Mouse (Mus musculus): ENCODE results near the gene Inpp5b. TPM values are rescaled to one million over a fixed set of nuclear protein-coding genes. Genes with fewer than 3 reads are reported as not detected.
"Not testable (repeated sequence)": the region's sequence is repeated elsewhere in the genome, so short reads cannot be mapped to it uniquely, and the experiment has no call there.

Gene Inpp5b
- total RNA-seq, 2 experiments from 2014 or later: 10.1 to 10.4 TPM

GRCm38 (mm10) chr4:124708518-124709477 is 32.9 kb upstream of the Inpp5b start:
- DNase-seq (ENCODE audit: low spot score): peak; percentile 91
- intact Hi-C loops (cut with DNase I): no loop called here

- peak; percentile 29 for DNase-seq (ENCODE audit: low spot score)
- intact Hi-C loops (cut with DNase I): loop anchor here (2.0 to 10.0 kb wide), 3 partner anchors 25 to 355 kb away; partner anchors contain the start of genes Dnali1 and Snip1
Measured at GRCm38 (mm10) chr4:124709961-124710446, 31.6 kb upstream of the Inpp5b start.

- DNase-seq (ENCODE audit: low spot score): no peak
- intact Hi-C loops (cut with DNase I): loop anchor here (2.0 to 10.0 kb wide), 3 partner anchors 26 to 354 kb away; partner anchors contain the start of genes Dnali1 and Snip1
Measured at GRCm38 (mm10) chr4:124710776-124711291, 30.8 kb upstream of the Inpp5b start.

GRCm38 (mm10) chr4:124712618-124713017 is 29.0 kb upstream of the Inpp5b start:
- no peak for DNase-seq (ENCODE audit: low spot score)
- intact Hi-C loops (cut with DNase I): loop anchor here (5.0 to 10.0 kb wide), 2 partner anchors 40 to 352 kb away; partner anchors contain the start of genes Dnali1 and Snip1

GRCm38 (mm10) chr4:124713850-124714249 is 27.8 kb upstream of the Inpp5b start:
- not testable (repeated sequence) for DNase-seq (ENCODE audit: low spot score)
- intact Hi-C loops (cut with DNase I): loop anchor here (2.0 to 10.0 kb wide), 3 partner anchors 38 to 351 kb away; partner anchors contain the start of genes 1110065P20Rik, Dnali1, Snip1 and Yrdc

GRCm38 (mm10) chr4:124714545-124715481 is 26.8 kb upstream of the Inpp5b start, which contains the start of gene Sf3a3:
Gene Sf3a3, plus strand, starts transcription at chr4:124714776.
- peak; percentile 89 for DNase-seq (ENCODE audit: low spot score)
- intact Hi-C loops (cut with DNase I): loop anchor here (2.0 to 10.0 kb wide), 4 partner anchors 37 to 350 kb away; partner anchors contain the start of genes 1110065P20Rik, Dnali1, Mtf1 and Snip1

GRCm38 (mm10) chr4:124719101-124719500 is 22.5 kb upstream of the Inpp5b start:
- DNase-seq (ENCODE audit: low spot score): no peak
- intact Hi-C loops (cut with DNase I): loop anchor here (5.0 to 10.0 kb wide), 2 partner anchors 83 to 346 kb away; partner anchors contain the start of genes Dnali1, Mtf1 and Snip1

- DNase-seq (ENCODE audit: low spot score): no peak
- intact Hi-C loops (cut with DNase I): no loop called here
Measured at GRCm38 (mm10) chr4:124726121-124726520, 15.5 kb upstream of the Inpp5b start.

- intact Hi-C loops (cut with DNase I): no loop called here
- DNase-seq (ENCODE audit: low spot score): no peak
Measured at GRCm38 (mm10) chr4:124736952-124737351, 4.7 kb upstream of the Inpp5b start.

- DNase-seq (ENCODE audit: low spot score): no peak
- intact Hi-C loops (cut with DNase I): no loop called here
Measured at GRCm38 (mm10) chr4:124737486-124737885, 4.2 kb upstream of the Inpp5b start.

GRCm38 (mm10) chr4:124738013-124738412 is 3.6 kb upstream of the Inpp5b start:
- DNase-seq (ENCODE audit: low spot score): no peak
- intact Hi-C loops (cut with DNase I): no loop called here

GRCm38 (mm10) chr4:124738783-124739182 is 2.9 kb upstream of the Inpp5b start:
- no peak for DNase-seq (ENCODE audit: low spot score)
- intact Hi-C loops (cut with DNase I): no loop called here

- intact Hi-C loops (cut with DNase I): no loop called here
- no peak for DNase-seq (ENCODE audit: low spot score)
Measured at GRCm38 (mm10) chr4:124742839-124743238, 1.2 kb downstream of the Inpp5b start.

GRCm38 (mm10) chr4:124746577-124746976 is 4.9 kb downstream of the Inpp5b start:
- intact Hi-C loops (cut with DNase I): loop anchor here (5.0 kb wide), 1 partner anchor 56 kb away; the partner anchor contains the start of gene Mtf1

GRCm38 (mm10) chr4:124747851-124748250 is 6.2 kb downstream of the Inpp5b start:
- no peak for DNase-seq (ENCODE audit: low spot score)
- intact Hi-C loops (cut with DNase I): loop anchor here (5.0 kb wide), 1 partner anchor 54 kb away; the partner anchor contains the start of gene Mtf1

More at GRCm38 (mm10) chr4:124746577-124746976, 4.9 kb downstream of the Inpp5b start:
- DNase-seq (ENCODE audit: low spot score): no peak

GRCm38 (mm10) chr4:124751300-124752250 is 9.9 kb downstream of the Inpp5b start:
- DNase-seq (ENCODE audit: low spot score): peak; percentile 99
- intact Hi-C loops (cut with DNase I): loop anchor here (5.0 kb wide), 1 partner anchor 39 kb away; the partner anchor contains the start of gene Sf3a3

GRCm38 (mm10) chr4:124752281-124753199 is 10.9 kb downstream of the Inpp5b start:
- DNase-seq (ENCODE audit: low spot score): no peak
- intact Hi-C loops (cut with DNase I): loop anchor here (5.0 kb wide), 1 partner anchor 40 kb away; the partner anchor contains the start of gene Sf3a3
